Mouse (Mus musculus) bone marrow, adult 2 months (tissue): Measurements from ENCODE around the gene Olfr435. TPM values are rescaled to one million over a fixed set of nuclear protein-coding genes. Genes with fewer than 3 reads are reported as not detected.

Source experiments
- H3K27ac ChIP-seq: fragments of 200-500 bp; 2 replicates; pipeline ENCODE4 v1.5.1; 2012; ENCODE audit warnings: low read depth, mild to moderate bottlenecking, control low read depth, inconsistent platforms, low read length; ENCODE audit not compliant: control insufficient read depth, poor library complexity, insufficient read depth
- H3K4me1 ChIP-seq: fragments of 200-500 bp; 2 replicates; pipeline ENCODE4 v1.6.1; 2011; ENCODE audit warnings: low read length; ENCODE audit not compliant: control insufficient read depth, insufficient read depth
- H3K4me3 ChIP-seq: fragments of 200-500 bp; replicated peaks from 2 replicates; pipeline ENCODE3; 2011; ENCODE audit warnings: mild to moderate bottlenecking, low read depth, low read length, control low read depth; ENCODE audit not compliant: control insufficient read depth
- CTCF ChIP-seq: fragments of 200-500 bp; IDR thresholded peaks from 2 replicates; pipeline ENCODE4 v1.5.1; 2011; ENCODE audit warnings: low read length, control low read depth; ENCODE audit not compliant: control insufficient read depth, insufficient read depth
- POLR2A ChIP-seq: fragments of 200-500 bp; IDR thresholded peaks from 2 replicates; pipeline ENCODE4 v1.6.1; 2011; ENCODE audit warnings: low read depth, mild to moderate bottlenecking, control low read depth, low read length, borderline replicate concordance; ENCODE audit not compliant: control insufficient read depth
- WGBS: fragments of 180-500 bp; shearing (Covaris S2); methylation state at CpG from one replicate; pipeline ENCODE4 v1.1.7; 2018; 5-methylcytosine and 5-hydroxymethylcytosine counted together
- polyA plus RNA-seq: library from polyadenylated mRNA; stranded (reverse); fragments of >200 nt; gene quantifications from 2 replicates; pipeline ENCODE4 v1.2.4, GENCODE M21; 2011; ENCODE audit warnings: low replicate concordance; ENCODE audit not compliant: missing spikeins, insufficient read depth, insufficient read length

The Olfr435 gene
- polyA plus RNA-seq = not detected in 2 replicates

DNA sequence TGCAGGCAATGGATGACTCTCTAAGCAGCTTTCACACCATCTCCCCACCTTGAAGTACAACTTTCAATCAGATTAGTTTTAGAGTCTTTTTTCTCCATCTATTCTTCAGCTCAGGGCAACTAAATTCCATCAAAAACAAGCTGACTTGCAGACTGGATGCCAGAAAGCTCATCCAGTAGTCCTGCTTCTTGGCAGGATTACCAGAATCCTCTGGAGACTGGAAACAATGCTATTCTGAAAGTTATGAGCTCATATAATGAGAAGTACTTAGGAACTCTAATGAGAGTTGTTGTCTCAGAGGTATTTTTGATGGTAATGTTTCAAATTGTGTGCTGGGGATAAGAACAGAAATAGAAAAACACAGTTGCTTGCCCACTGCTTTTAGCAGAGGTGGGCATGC lies at the start of gene Olfr435:
Olfr435 (plus strand) TSS at position 366 of the 400 bp plus-strand sequence.
- TF ChIP-seq CTCF (no peak), POLR2A (no peak)
- Histone ChIP-seq H3K4me1 (no peaks in the 10 kb centered on the region), H3K4me3 (no peak within 1 kb of the TSS), H3K27ac (no peak within 1 kb of the TSS)

DNA sequence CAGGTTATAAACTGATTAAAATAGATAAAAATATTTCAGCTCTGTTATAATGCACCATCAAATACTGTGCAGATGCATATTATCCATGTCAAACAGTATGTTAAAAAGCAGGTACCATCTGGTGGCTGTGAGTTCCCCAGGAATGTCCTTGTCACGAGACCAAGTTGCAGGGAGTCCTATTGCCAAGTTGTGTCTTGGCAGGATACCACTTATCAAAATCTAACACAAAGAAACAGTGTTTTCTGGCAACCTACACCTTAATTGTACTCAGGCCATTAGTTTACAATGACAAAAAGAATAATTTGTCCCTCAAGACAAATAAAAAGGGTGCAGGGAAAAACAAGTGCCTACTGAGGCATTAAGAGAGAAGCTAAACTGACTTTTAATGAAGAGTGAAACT lies 37.4 kb upstream of the Olfr435 start:
- no peak overlapping the region for H3K27ac ChIP-seq
- H3K4me3 ChIP-seq = no peak overlapping the region
- 64% methylated on average over 1 of the region's 1 CpGs for WGBS
- TF ChIP-seq POLR2A (no peak), CTCF (no peak)
- H3K4me1 ChIP-seq = no peaks in the 10 kb centered on the region

- no peak within 1 kb of the TSS for H3K27ac ChIP-seq
- 56% methylated on average over 3 of the region's 3 CpGs for WGBS
- no peak for TF ChIP-seq POLR2A
- TF ChIP-seq CTCF = no peak
- no peak within 1 kb of the TSS for H3K4me3 ChIP-seq
- H3K4me1 ChIP-seq = no peaks in the 10 kb centered on the region
These were observed 34.0 kb upstream of the Olfr435 start, which contains the start of gene Olfr437 for GRCm38 (mm10) chr6:43162982-43163381. TSS of gene Olfr437 (plus strand) at chr6:43163282.

DNA sequence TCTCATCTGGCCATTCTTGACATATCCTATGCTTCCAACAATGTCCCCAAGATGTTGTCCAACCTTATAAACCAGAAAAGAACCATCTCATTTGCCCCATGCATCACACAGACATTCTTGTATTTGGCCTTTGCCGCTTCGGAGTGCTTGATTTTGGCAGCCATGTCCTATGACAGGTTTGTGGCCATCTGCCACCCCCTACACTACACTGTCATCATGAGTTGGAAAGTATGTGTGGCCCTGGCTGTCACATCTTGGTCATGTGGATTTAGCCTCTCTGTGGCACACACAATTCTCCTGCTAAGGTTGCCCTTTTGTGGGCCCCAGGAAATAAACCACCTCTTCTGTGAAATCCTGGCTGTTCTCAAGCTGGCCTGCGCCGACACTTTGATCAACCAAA lies 29.7 kb upstream of the Olfr435 start:
- no peak overlapping the region for H3K27ac ChIP-seq
- no peak overlapping the region for H3K4me3 ChIP-seq
- no peaks in the 10 kb centered on the region for H3K4me1 ChIP-seq
- 79% methylated on average over 4 of the region's 4 CpGs for WGBS
- TF ChIP-seq POLR2A (no peak), CTCF (no peak)

DNA sequence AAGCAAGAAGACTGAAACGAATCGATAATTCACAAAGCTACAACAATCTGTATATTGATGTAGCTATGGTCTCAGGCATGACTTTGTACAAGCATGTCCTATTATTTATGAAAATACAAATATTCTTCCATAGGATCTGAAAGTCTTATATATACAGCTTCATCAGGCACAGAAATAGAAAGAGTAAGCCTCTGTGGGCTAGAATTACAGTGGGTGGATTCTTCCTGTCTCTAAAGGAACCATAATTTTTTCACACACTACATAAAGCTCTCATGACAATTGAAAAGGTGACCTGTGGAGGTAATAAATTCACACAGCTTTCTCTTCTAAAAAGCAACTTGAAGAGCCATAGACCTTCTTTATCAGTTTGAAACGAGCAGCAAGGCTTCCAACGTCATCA lies 25.1 kb upstream of the Olfr435 start, which contains the start of gene Olfr13:
Olfr13 (plus strand) TSS at position 301 of the 400 bp plus-strand sequence.
- no peak within 1 kb of the TSS for H3K4me3 ChIP-seq
- H3K4me1 ChIP-seq = no peaks in the 10 kb centered on the region
- no peak within 1 kb of the TSS for H3K27ac ChIP-seq
- TF ChIP-seq POLR2A = no peak
- TF ChIP-seq CTCF = no peak
- 64% methylated on average over 4 of the region's 4 CpGs for WGBS

DNA sequence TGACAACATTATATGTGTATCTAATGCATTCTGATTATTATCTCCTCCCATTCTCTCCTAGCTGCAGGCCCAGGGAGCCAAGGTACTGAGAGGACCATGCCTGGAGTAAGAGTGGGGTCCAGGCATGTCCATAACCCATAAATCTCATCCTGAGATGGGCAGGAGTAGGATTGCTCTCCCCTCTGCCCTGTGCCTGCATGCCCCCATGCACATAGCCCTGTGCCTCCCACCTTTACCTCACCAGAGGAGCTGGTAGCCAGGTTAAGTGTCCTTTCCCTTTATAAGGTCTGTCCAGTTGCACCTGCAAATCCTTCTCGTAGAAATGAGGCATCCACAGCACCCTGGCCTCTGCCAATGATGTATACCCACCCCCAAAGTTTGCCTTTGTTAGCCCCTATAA lies 18.8 kb upstream of the Olfr435 start:
- H3K4me1 ChIP-seq = no peaks in the 10 kb centered on the region
- TF ChIP-seq POLR2A (no peak), CTCF (no peak)
- WGBS = 46% methylated on average over 1 of the region's 1 CpGs
- H3K4me3 ChIP-seq = no peak overlapping the region
- no peak overlapping the region for H3K27ac ChIP-seq

- 65% methylated on average over 6 of the region's 6 CpGs for WGBS
- Histone ChIP-seq H3K4me1 (no peaks in the 10 kb centered on the region), H3K27ac (no peak overlapping the region), H3K4me3 (no peak overlapping the region)
- TF ChIP-seq CTCF (no peak), POLR2A (no peak)
These were observed 18.1 kb upstream of the Olfr435 start for GRCm38 (mm10) chr6:43178584-43179501.

- no peak overlapping the region for H3K27ac ChIP-seq
- WGBS = 75% methylated on average over 3 of the region's 3 CpGs
- no peak overlapping the region for H3K4me3 ChIP-seq
- TF ChIP-seq POLR2A = no peak
- TF ChIP-seq CTCF = no peak
- no peaks in the 10 kb centered on the region for H3K4me1 ChIP-seq
These were observed 6.0 kb upstream of the Olfr435 start for GRCm38 (mm10) chr6:43190986-43191385.
